In the genomic region with DNA sequence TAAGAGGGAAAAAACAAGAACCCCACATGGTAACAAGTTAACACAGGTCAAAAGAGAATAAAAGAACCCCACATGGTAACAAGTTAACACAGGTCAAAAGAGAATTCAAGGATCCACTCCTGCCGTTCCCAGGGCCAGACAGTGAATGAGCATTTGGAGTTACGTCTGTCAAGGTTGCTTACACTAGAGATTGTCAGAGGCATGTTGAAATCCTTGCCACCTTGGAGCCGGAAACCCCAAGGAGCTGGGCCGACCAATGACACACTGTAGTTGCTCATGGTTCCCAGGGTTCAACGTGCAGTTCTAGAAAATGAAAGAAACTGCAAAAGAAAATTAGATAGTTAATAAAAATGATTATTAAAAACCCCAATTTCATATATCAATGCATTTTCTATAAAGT, we compare ENCODE assay signal across 22 mouse cellular contexts. TPM values are rescaled to one million over a fixed set of nuclear protein-coding genes. Genes with fewer than 3 reads are reported as not detected.
DNase-seq lines count a peak whose midpoint lies in the region; ATAC-seq and TF ChIP-seq lines count a peak whose summit lies in the region.
"Had no signal": no experiment of that assay in that cellular context is flagged by ENCODE, and none has a peak within 500 bp of the region (broad histone marks: within the 10 kb centered on the region; RNA-seq: fewer than 3 reads in every experiment).

No protein-coding gene starts in this region.

- H3K27me3 ChIP-seq in heart, embryonic 13.5 days (replicated peaks): no peaks in the 10 kb centered on the region
- no peaks in the 10 kb centered on the region for H3K27me3 ChIP-seq in heart, embryonic 10.5 days (ENCODE audit: insufficient read depth, poor library complexity, severe bottlenecking)
- peaks cover 16% of the 10 kb centered on the region for H3K27me3 ChIP-seq in limb, embryonic 10.5 days (ENCODE audit: low read depth, poor library complexity, severe bottlenecking)
- H3K27me3 ChIP-seq: embryonic facial prominence, embryonic 15.5 days; forebrain, embryonic 15.5 days; intestine, embryonic 15.5 days; kidney, embryonic 15.5 days had no signal

- peak overlapping the region; percentile 58 for H3K27ac ChIP-seq in heart, embryonic 13.5 days (replicated peaks)
- no peak overlapping the region for H3K27ac ChIP-seq in heart, embryonic 10.5 days
- peak overlapping the region; percentile 14; the same call in 1 of the 2 replicates for H3K27ac ChIP-seq in embryonic fibroblast, embryonic 13.5 days (ENCODE audit: insufficient read depth, low read length)
- no peak overlapping the region for H3K27ac ChIP-seq in limb, embryonic 10.5 days
- H3K27ac ChIP-seq: embryonic facial prominence, embryonic 15.5 days; forebrain, embryonic 15.5 days; hindbrain, embryonic 14.5 days; intestine, embryonic 15.5 days; kidney, embryonic 15.5 days had no signal

- no peak for TF ChIP-seq POLR2A in embryonic fibroblast, embryonic 13.5 days (IDR thresholded peaks at IDR 0.05; ENCODE audit: low read depth, low read length)

- DNase-seq in adrenal gland, adult (ENCODE audit: inconsistent age in 2 of 2, low spot score in 1 of 2): peak; percentile 58 to 85
- no peak for DNase-seq in adrenal gland, postnatal 4 days (ENCODE audit: low spot score in 2 of 2)
- DNase-seq in heart, embryonic 10.5 days (ENCODE audit: low spot score): no peak
- DNase-seq in testis, postnatal 14 days (ENCODE audit: low spot score): peak; percentile 17
- no peak for DNase-seq in testis, postnatal 10 days (ENCODE audit: low spot score)
- no peak for DNase-seq in limb, embryonic 10.5 days (ENCODE audit: low spot score)
- DNase-seq: B cell, adult 2 months; cerebellum, adult 11 months; cerebellum, adult 8-10 months; cerebellum, postnatal 14 days; embryo, embryonic 11 days; gastrocnemius, postnatal 14 days; kidney, adult 2 months had no signal

- H3K9me3 ChIP-seq in heart, embryonic 13.5 days: no peaks in the 10 kb centered on the region
- no peaks in the 10 kb centered on the region for H3K9me3 ChIP-seq in heart, embryonic 10.5 days
- H3K9me3 ChIP-seq in limb, embryonic 10.5 days (replicated peaks): no peaks in the 10 kb centered on the region
- H3K9me3 ChIP-seq: embryonic facial prominence, embryonic 15.5 days; forebrain, embryonic 15.5 days; G1E; intestine, embryonic 15.5 days; kidney, embryonic 15.5 days had no signal

- peaks cover 32% of the 10 kb centered on the region for H3K36me3 ChIP-seq in heart, embryonic 13.5 days
- H3K36me3 ChIP-seq in heart, embryonic 10.5 days: peaks cover 17% of the 10 kb centered on the region; the same call in 1 of the 2 replicates
- no peaks in the 10 kb centered on the region for H3K36me3 ChIP-seq in limb, embryonic 10.5 days
- H3K36me3 ChIP-seq: embryonic facial prominence, embryonic 15.5 days; forebrain, embryonic 15.5 days; intestine, embryonic 15.5 days had no signal

- ATAC-seq in heart, embryonic 13.5 days (ENCODE audit: extremely low read depth, insufficient number of reproducible peaks, low FRiP score, low TSS enrichment): no peak
- ATAC-seq: CD4-positive, CD25-positive, alpha-beta regulatory T cell, adult 4 months; forebrain, embryonic 15.5 days; intestine, embryonic 15.5 days had no signal

- 63% methylated on average over 5 of the region's 5 CpGs for WGBS in heart, embryonic 13.5 days
- WGBS in heart, embryonic 10.5 days: 60% methylated on average over 5 of the region's 5 CpGs
- WGBS in limb, embryonic 10.5 days: 84% methylated on average over 5 of the region's 5 CpGs

- H3K4me1 ChIP-seq in heart, embryonic 13.5 days: peaks cover 60% of the 10 kb centered on the region
- H3K4me1 ChIP-seq in heart, embryonic 10.5 days: peaks cover 20% of the 10 kb centered on the region
- H3K4me1 ChIP-seq in embryonic fibroblast, embryonic 13.5 days (ENCODE audit: control insufficient read depth, insufficient read depth, low read length): peaks cover 6% of the 10 kb centered on the region
- peaks cover 30% of the 10 kb centered on the region for H3K4me1 ChIP-seq in limb, embryonic 10.5 days
- H3K4me1 ChIP-seq: intestine, embryonic 15.5 days had no signal

- peak overlapping the region; percentile 19; the same call in 1 of the 2 replicates for H3K4me2 ChIP-seq in heart, embryonic 13.5 days
- H3K4me2 ChIP-seq: embryonic facial prominence, embryonic 15.5 days; forebrain, embryonic 15.5 days; hindbrain, embryonic 14.5 days; intestine, embryonic 15.5 days; kidney, embryonic 15.5 days had no signal

- H3K9ac ChIP-seq in heart, embryonic 13.5 days: no peak overlapping the region
- H3K9ac ChIP-seq: embryonic facial prominence, embryonic 15.5 days; forebrain, embryonic 15.5 days; hindbrain, embryonic 14.5 days; intestine, embryonic 15.5 days; kidney, embryonic 15.5 days had no signal

- no peak for TF ChIP-seq CTCF in embryonic fibroblast, embryonic 13.5 days (IDR thresholded peaks at IDR 0.05; ENCODE audit: borderline replicate concordance, insufficient read depth, low read length)

- no peak overlapping the region for H3K4me3 ChIP-seq in heart, embryonic 13.5 days
- no peak overlapping the region for H3K4me3 ChIP-seq in heart, embryonic 10.5 days
- no peak overlapping the region for H3K4me3 ChIP-seq in embryonic fibroblast, embryonic 13.5 days (ENCODE audit: insufficient read depth, low read length)
- H3K4me3 ChIP-seq in limb, embryonic 10.5 days: no peak overlapping the region
- H3K4me3 ChIP-seq: embryonic facial prominence, embryonic 15.5 days; forebrain, embryonic 15.5 days; intestine, embryonic 15.5 days; kidney, embryonic 15.5 days had no signal

RNA-seq across cellular contexts. Expression of gene Pdlim5, which starts 4.0 kb away (rescaled TPM):
- total RNA-seq in adrenal gland, postnatal 4 days (2021): 10 to 100 TPM; 53.5 to 57.7 TPM
- polyA plus RNA-seq in heart, embryonic 13.5 days (2015; fragmentation: Nextera tagmentation; extraction: Ambion mirVana): 169 and 191 TPM in 2 replicates
- 162 and 264 TPM in 2 replicates for polyA plus RNA-seq in heart, embryonic 10.5 days (2016; fragmentation: Nextera tagmentation; extraction: Ambion mirVana)
- polyA plus RNA-seq in embryonic fibroblast, embryonic 13.5 days (2011; ENCODE audit: insufficient read length, low read depth, missing spikeins): 192 and 292 TPM in 2 replicates
- 11.9 and 14.1 TPM in 2 replicates for polyA plus RNA-seq in limb, embryonic 10.5 days (2016; fragmentation: Nextera tagmentation; extraction: Ambion mirVana)

Comparison
In these comparisons a context has a peak if more than half of its experiments do, and no peak if none do; other contexts are left out.
1. DNase-seq: peak in adrenal gland, adult (2 of 2) and testis, postnatal 14 days (single experiment); none in adrenal gland, postnatal 4 days (0 of 2), heart, embryonic 10.5 days (single experiment), testis, postnatal 10 days (single experiment) and limb, embryonic 10.5 days (single experiment).
2. H3K27ac ChIP-seq: peak in heart, embryonic 13.5 days (single experiment) and embryonic fibroblast, embryonic 13.5 days (single experiment); none in heart, embryonic 10.5 days (single experiment) and limb, embryonic 10.5 days (single experiment).
3. RNA of gene Pdlim5, which starts 4.0 kb away (polyA plus RNA-seq): 192 to 292 TPM in embryonic fibroblast, embryonic 13.5 days, 169 to 191 TPM in heart, embryonic 13.5 days and 162 to 264 TPM in heart, embryonic 10.5 days; 11.9 to 14.1 TPM in limb, embryonic 10.5 days; every median in the first group is over 10 times any median in the second.